Mouse (Mus musculus) kidney, adult 18-20 months (tissue): Measurements from ENCODE around the gene Tmem231.

Source experiments
- DNase-seq: peaks from one replicate; pipeline ENCODE4 v3.0.0; 2021

The Tmem231 gene

GRCm38 (mm10) chr8:111902080-111902479, 31.6 kb downstream of the Tmem231 start:
- DNase-seq = no peak

- DNase-seq = no peak
Observed at GRCm38 (mm10) chr8:111898586-111898985, 35.1 kb downstream of the Tmem231 start.

DNA sequence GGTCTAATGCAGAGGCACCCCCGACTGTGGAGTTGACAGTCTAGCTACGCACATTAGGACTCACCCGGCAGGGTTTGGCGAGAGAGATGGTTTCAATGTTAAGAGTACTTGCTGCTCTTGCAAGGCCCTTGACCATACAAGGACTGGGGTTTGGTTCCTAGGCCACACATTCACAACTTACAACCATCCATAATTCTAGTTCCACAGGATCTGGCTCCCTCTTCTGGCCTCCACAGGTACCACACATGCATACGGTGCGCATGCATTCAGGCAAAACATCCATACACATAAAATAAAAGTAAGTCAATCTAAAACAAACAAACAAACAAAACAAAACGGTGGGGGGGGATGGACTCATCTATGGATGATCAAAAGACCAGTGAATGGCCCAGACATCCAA, 38.7 kb downstream of the Tmem231 start:
- DNase-seq = no peak

DNA sequence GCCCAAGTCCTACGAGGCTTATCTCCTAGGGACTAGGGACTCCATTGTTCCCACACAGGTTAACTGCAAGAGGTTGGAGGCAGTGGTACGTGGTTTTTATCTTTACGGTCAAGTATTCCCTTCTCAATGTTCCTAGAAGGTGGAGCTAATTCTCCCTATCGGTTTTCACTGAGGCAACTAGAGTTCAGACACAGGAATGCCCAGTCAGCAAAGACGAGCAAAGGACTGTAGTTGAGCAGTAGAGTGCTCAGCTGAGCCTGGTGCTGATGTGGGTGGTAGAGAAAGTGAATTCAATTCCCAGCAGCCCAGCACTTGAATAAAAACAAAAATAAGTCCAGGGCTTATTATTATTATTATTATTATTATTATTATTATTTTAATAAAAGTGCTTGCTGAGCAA, 41.1 kb downstream of the Tmem231 start:
- no peak for DNase-seq

- DNase-seq = no peak
Observed at GRCm38 (mm10) chr8:111891983-111892382, 41.7 kb downstream of the Tmem231 start.

GRCm38 (mm10) chr8:111890911-111891303, 42.8 kb downstream of the Tmem231 start:
- DNase-seq = no peak

DNA sequence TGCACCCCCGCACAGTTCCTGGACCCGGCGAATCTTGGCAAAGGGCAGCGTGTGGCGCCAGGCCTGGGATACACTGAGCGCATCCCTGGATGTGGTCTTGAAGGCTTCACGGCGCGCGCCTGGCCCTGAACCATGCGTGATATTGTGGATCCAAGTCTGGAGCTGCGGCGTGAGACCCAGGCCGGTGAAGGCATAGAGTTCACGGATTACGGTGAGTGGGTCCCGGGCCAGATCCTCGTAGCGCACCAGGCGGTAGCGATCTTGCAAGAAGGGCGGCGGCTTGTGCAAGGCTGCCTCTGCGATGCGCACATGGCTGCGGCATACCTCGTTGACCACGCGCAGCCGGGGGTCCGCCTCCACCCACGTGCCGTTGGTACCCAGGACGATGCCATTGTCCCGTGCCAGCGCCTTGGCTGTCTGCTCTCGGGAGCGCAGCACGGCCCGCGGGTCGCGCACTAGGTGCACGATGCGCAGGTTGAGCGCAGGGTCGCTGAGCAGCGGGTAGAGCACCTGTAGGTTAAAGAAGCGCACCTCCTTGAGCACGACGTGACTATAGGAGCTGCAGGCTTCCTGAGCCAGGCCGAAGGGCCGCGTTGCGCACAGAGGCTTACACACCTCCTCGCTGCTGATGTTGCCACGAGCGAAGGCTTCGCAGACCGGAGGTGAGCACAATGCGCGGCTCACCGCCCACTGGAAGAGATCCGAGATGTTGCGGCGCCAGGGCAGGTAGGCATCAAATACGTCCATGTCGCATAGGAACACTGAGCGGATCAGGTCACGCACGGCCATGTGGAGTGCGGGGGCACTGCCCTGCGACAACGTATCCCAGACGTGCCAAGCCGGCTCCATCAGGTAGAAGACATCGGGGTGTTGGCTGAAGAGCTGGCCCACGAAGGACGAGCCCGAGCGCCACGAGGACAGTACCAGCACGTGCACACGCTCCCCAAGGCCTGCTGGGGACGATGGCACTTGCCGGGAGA, 43.5 kb downstream of the Tmem231 start:
- no peak for DNase-seq

DNA sequence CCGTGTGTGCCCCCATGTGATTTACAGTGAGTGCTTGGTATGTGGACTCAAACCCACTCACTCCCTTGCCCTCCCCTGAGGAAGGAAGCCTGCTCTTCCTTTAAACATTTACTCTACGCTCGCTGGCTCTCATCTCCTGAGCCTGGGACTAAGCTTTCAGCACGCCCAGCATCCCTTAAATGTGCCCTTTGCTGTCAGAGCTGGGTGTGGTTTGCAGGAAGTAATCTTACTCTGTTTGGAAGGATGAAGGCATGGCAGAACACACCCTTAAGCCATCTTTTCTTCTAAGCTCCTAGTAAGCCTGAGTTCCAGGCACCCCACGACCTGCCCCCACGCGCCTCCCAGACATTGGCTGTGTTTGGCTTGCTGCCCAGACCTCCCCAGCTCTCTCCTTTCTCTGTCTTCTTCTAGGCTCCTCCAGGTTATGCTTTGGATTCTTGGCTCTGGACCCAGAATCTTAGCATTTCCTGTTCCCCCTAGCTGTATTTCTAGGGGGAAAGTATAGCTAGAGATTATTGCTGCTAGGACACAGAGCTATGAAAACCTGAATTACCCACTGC, 45.5 kb downstream of the Tmem231 start:
- DNase-seq = peak; percentile 22

DNA sequence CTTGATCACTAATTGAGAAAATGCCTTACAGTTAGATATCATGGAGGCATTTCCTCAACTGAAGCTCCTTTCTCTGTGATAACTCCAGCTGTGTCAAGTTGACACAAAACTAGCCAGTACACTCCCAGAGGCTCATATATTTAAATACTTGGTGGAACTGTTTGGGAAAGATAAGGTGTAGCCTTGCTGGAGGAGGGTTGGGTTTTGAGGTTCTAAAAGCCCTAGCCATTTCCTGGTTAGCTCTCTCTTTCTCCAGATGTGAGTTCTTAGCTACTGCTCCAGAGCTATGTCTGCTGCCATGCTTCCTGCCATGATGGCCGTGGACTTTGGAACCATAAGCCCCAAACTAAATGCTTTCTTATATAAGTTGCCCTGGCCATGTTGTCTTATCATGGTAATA, 46.2 kb downstream of the Tmem231 start:
- DNase-seq = no peak

DNA sequence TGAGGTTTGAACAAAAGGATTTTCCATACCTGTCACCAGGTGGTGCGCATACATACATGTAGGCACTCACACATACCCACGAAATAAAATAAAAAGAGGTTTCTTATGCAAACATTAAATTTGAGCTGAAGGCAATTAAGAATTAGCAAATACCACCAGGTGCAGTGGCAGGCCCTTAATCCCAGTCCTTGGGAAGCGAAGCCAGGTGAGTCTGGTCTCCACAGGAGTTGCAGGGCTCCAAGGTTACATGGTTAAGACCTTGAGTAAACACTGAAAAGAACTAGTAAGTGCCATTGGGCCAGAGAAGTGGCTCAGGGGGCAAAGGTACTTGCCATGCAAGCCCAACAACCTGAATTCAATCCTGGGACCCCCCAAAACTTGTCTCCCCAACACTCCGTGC, 50.1 kb downstream of the Tmem231 start:
- DNase-seq = no peak

DNA sequence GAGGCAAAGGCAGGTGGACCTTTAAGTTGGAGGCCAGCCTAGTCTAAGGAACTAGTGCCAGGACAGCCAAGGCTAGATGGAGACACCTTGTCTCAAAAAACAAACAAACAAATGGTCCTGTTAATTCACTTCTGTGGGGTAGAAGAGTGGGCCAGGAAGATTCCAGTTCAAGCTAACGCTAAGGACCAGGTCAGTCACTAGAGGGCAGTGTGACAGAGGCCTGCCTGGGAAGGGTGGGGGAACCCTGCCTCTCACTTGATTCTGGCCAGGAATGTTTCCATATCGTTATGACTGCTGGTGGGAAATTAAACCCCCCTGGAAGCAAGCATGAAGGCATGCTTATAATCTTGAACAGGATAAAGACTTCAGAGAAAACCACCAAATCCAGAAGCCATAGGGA, 52.1 kb downstream of the Tmem231 start:
- peak; percentile 47 for DNase-seq

DNA sequence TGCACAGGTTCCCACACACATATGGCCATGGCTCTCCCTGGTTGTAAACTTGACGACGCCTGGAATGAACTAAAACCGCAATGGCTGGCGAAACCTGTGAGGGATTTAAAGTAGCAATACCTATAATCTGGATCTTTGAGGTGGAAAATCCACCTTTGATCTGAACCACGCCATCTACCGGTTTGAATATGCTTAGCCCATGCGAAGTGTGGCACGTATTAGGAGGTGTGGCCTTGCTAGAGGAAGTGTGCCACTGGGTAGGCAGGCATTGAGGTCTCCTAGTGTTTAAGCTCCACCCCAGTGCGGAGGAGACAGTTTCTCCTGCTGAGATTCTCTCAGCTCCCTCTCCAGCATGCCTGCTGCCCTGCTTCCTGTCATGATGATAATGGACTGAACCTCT, 56.0 kb downstream of the Tmem231 start:
- no peak for DNase-seq

DNA sequence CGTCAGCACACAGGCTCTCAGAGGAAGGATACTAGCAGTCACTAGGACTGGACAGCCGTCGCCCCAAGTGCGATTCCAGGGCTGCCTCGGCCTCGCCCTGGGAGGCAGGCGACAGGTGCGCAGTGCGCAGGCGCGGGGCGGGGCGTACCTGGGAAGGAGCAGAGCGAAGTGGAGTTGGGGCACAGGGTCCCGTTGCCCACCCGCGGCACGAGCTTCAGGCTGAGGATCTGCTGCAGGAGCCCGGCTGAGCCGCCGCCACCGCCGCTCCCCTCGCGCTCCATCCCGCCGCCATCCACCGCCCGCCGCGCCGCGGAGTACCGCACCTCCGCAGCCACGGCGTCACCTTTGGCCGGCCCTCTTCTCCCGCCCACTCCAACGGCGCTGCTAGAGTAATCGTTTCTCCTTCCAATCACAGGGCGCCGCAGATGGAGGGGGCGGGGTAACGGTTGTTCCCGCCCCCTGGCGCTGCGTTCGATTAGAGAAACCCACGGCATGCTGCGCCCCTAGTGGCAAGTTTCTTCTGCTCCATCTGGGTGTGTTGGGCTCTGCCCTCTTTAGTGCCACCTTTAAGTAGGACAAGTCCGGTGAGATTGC, 57.2 kb downstream of the Tmem231 start, which contains the start of gene Tmem170:
Gene Tmem170, minus strand, starts transcription at position 396 of the 594 bp plus-strand sequence.
- peak; percentile 100 for DNase-seq

DNA sequence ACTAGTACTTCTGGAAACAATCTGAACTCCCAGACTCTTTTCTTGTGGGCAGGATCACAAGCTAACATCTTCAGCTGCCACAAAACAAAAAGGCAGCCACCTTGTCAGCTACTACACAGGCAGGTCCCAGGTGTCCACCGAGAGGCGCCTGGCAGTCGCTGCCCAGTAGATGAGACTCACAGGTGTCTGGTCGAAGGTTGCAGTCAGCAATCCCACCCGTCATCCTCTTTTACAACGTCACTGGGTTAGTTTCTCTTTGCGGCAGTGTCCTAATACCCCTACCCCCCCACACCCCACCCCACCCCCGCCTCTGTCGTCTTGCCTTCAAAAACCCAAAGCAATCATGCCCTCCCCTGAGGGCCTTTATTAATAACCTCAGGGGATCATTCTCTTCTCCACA, 57.9 kb downstream of the Tmem231 start:
- DNase-seq = peak; percentile 38

- DNase-seq = no peak
Observed at GRCm38 (mm10) chr8:111871278-111871677, 62.4 kb downstream of the Tmem231 start.

DNA sequence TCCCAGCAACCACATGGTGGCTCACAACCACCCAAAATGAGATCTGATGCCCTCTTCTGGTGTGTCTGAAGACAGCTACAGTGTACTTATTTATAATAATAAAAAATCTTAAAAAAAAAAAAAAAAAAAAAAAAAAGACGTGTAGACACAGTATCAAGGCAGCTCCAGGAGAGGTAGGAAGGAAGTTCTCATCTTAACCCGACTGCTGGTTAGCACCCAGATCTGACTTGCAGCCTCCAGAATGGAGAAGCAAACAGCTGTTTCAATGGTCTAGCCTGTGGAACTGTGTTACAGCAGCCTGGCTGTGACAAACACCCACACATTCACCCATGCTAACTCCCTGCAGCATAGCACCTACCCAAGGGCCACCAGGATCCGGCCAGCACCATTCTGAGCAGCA, 63.3 kb downstream of the Tmem231 start:
- no peak for DNase-seq

DNA sequence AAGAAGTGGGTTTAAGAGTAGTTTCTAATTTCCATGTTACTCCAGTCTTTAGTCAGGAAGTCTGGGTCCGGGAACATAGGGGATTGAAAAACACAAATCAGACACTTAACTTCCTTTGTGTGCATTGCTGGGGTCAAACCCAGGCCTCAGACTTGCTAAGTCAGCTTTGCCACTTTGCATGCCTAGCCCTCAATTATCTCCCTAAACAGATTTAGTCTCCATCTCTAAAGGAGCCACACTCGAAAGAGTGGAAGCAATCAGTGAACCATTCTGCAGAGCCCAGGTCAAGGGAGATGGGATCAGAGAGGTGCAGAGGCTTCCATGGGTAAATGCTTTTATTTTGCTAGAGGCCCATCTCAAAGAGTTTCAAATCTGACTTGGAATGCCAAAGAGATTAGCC, 65.0 kb downstream of the Tmem231 start:
- DNase-seq = no peak

- DNase-seq = no peak
Observed at GRCm38 (mm10) chr8:111865857-111866256, 67.8 kb downstream of the Tmem231 start.

GRCm38 (mm10) chr8:111865130-111865852, 68.4 kb downstream of the Tmem231 start:
- DNase-seq = no peak

- DNase-seq = no peak
Observed at GRCm38 (mm10) chr8:111864648-111865047, 69.0 kb downstream of the Tmem231 start.

DNA sequence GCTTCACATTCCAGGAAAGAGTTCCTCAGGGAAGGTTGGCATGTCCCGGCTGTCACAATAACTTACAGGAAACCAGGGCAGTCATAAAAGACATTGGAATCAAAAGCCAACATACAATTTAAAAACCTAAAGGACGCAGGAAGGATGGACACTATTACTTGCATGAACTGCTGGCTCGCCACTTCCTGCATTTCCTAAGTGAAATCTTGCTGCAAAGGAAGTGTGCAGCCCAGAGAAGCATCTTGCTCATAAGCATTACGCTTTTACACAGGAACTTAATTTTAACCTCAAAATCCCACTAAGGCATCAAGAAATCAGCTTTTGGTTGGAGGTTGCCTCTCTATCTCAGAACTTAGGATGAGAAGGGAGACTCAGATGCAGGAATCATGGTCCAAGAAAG, 70.4 kb downstream of the Tmem231 start:
- DNase-seq = no peak
